Mouse (Mus musculus) lung, postnatal 0 days (tissue): ENCODE results near the gene Ier5l.

ENCODE experiments used
- CTCF ChIP-seq: IDR thresholded peaks from 2 replicates; pipeline ENCODE4 v1.5.1; 2016; ENCODE audit warnings: antibody characterized with exemption, mild to moderate bottlenecking
- EP300 ChIP-seq: IDR thresholded peaks from 2 replicates; pipeline ENCODE4 v1.6.1; 2016; ENCODE audit warnings: antibody characterized with exemption, mild to moderate bottlenecking, control low read depth

DNA sequence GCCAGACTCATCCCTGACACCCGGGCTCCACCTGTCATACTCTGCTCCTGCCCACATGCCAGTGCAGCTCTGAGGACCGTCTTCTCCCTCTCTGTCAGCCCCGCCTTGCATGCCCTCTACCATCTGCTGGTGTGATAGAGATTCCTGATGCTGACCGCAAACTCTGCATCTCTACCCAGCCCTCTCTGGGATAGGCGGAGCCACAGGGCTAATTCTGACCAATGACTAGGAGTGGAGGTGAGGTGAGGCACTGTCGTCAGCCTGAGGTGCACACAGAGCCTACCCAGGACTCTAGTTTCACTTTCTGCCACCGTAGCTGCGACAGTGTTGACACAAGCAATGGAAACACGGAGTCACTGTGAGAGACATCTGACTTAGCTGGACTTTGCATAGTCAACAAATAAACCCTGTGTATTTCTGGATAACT lies 10.1 kb downstream of the Ier5l start:
- TF ChIP-seq CTCF (no peak; the same call in 1 of the 2 replicates), EP300 (no peak)
